Mouse (Mus musculus) B cell, adult 67 days (primary cell): Measurements from ENCODE around the gene Tmed11. TPM values are rescaled to one million over a fixed set of nuclear protein-coding genes. Genes with fewer than 3 reads are reported as not detected.

Experiments used
- total RNA-seq, 2 experiments: library from RNA; stranded (reverse); gene quantifications; 4 replicates each; pipeline ENCODE4 v1.2.4; 2023

Tmed11 gene
- not detected for total RNA-seq

GRCm38 (mm10) chr5:108795263-108795662 lies at the start of gene Tmed11:
Tmed11 (minus strand) TSS chr5:108795363.

GRCm38 (mm10) chr5:108808750-108809149 lies 13.6 kb upstream of the Tmed11 start, which contains the start of gene Vmn2r8:
Vmn2r8 (minus strand) TSS chr5:108808850.

GRCm38 (mm10) chr5:108774630-108775306 lies 20.4 kb downstream of the Tmed11 start, which contains the start of gene Rnf212:
Rnf212 (minus strand) TSS chr5:108774982.

Other genes with a start within 250 kb of the Tmed11 start
- gene Cplx1, start 245.3 kb downstream of the Tmed11 start, total RNA-seq, result not detected
- 100 to 1,000 TPM; 144 to 150 TPM for gene Gak, start 165.6 kb downstream of the Tmed11 start, total RNA-seq
- gene Tmem175, start 165.6 kb downstream of the Tmed11 start, total RNA-seq, result 10 to 100 TPM; 26.7 to 27.1 TPM
- 10 to 100 TPM; 30.9 to 44.8 TPM for gene Idua, start 135.0 kb downstream of the Tmed11 start, total RNA-seq
- gene Dgkq, start 125.7 kb downstream of the Tmed11 start, total RNA-seq, result 10 to 100 TPM; 47.0 to 56.2 TPM
- not detected for gene Slc26a1, start 119.8 kb downstream of the Tmed11 start, total RNA-seq
- gene Fgfrl1, start 103.0 kb downstream of the Tmed11 start, total RNA-seq, result 1 to 10 TPM; 6.1 to 7.5 TPM
- not detected for gene Rnf212, start 20.4 kb downstream of the Tmed11 start, total RNA-seq
- gene Vmn2r8, start 13.5 kb upstream of the Tmed11 start, total RNA-seq, result not detected
- not detected for gene Vmn2r9, start 57.2 kb upstream of the Tmed11 start, total RNA-seq
- gene Vmn2r10, start 211.2 kb upstream of the Tmed11 start, total RNA-seq, result not detected